Mouse (Mus musculus) heart, postnatal 0 days (tissue): ENCODE measurements around the gene Gm42742.

ENCODE experiments used
- CTCF ChIP-seq: IDR thresholded peaks from 2 replicates; pipeline ENCODE4 v1.5.1; 2016; ENCODE audit warnings: antibody characterized with exemption, control low read depth, low read depth
- EP300 ChIP-seq: IDR thresholded peaks from 2 replicates; pipeline ENCODE4 v1.6.1; 2016; ENCODE audit warnings: antibody characterized with exemption, low read depth

DNA sequence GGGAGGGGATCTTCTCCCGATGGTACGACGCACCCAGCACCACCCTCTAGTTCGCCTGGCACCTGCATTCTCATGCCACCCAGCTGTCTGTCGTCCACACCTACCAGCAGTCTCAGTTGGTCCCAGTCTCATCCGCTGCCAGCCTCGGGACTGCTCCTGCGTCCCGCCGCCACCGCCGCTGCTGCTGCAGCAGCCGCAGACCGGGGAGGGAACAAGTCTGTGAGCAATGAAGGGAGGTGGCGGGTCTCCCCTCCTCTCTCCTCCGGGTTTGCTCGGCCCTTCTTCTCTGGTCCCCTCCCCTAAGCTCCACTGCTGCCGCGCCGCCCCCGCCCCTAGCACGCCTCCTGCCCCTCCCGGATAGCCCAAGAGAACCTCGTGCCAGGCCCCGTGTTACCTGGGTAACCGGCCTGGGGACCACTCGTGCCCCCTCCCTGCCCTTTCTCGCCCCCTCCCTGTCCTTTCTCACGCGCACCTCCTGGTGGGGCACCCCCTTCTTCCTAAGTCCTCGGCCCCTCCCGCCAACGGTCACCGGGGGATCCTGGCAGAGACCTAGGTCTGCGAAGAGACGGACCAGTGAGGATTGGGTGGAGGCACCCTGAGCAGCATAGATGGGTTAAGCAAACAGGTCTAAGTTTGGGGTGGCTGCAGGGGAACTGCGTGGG, at the start of gene Gm42742, which contains the start of gene Prrt2:
- TF ChIP-seq EP300, result no peak
- no peak for TF ChIP-seq CTCF
